In genomic region chr7:66079364-66080230, GRCm38 (mm10) we compare ENCODE assay signal across 8 mouse cellular contexts. TPM values are rescaled to one million over a fixed set of nuclear protein-coding genes. Genes with fewer than 3 reads are reported as not detected.
DNase-seq lines count a peak whose midpoint lies in the region; ATAC-seq lines count a peak whose summit lies in the region.

Gene Selenos (plus strand): TSS chr7:66079649.

- peak within 1 kb of the TSS; percentile 82 for H3K27ac ChIP-seq in hindbrain, embryonic 13.5 days

- peak within 1 kb of the TSS; percentile 90 for H3K4me2 ChIP-seq in hindbrain, embryonic 13.5 days

- H3K4me3 ChIP-seq in hindbrain, embryonic 13.5 days, result peak within 1 kb of the TSS; percentile 83

- no peaks in the 10 kb centered on the region for H3K27me3 ChIP-seq in hindbrain, embryonic 13.5 days

- peak; percentile 98 for DNase-seq in NIH3T3 (ENCODE audit: low read depth)
- DNase-seq in cerebellum, postnatal 10 days, result peak; percentile 97 to 98
- peak; percentile 94 to 95 for DNase-seq in frontal cortex, postnatal 14 days (ENCODE audit: low spot score in 2 of 2)
- peak; percentile 80 to 86 for DNase-seq in layer of hippocampus, postnatal 25 days (ENCODE audit: extremely low spot score in 1 of 2, low spot score in 1 of 2)
- DNase-seq in lung, postnatal 25 days (ENCODE audit: low spot score), result peak; percentile 97
- peak; percentile 97 for DNase-seq in retina, embryonic 14.5 days (ENCODE audit: low spot score)
- peak; percentile 95 for DNase-seq in thymus, postnatal 4 days

- H3K9me3 ChIP-seq in hindbrain, embryonic 13.5 days, result no peaks in the 10 kb centered on the region

- H3K9ac ChIP-seq in hindbrain, embryonic 13.5 days, result peak within 1 kb of the TSS; percentile 82

- under 1% methylated on average over 65 of the region's 65 CpGs for WGBS in hindbrain, embryonic 13.5 days

- H3K4me1 ChIP-seq in hindbrain, embryonic 13.5 days (replicated peaks), result peaks cover 37% of the 10 kb centered on the region

- peak; percentile 100 for ATAC-seq in hindbrain, embryonic 13.5 days (ENCODE audit: low FRiP score)

- H3K36me3 ChIP-seq in hindbrain, embryonic 13.5 days, result peaks cover 45% of the 10 kb centered on the region

RNA-seq across cellular contexts. Expression of gene Selenos, which starts in this region (rescaled TPM):
- 84.5 and 87.0 TPM in 2 replicates for polyA plus RNA-seq in hindbrain, embryonic 13.5 days (2015; fragmentation: Nextera tagmentation; extraction: Ambion mirVana)
- 10 to 100 TPM; 54.0 to 56.2 TPM for total RNA-seq in layer of hippocampus, postnatal 25 days (2021)

Comparison
In these comparisons a context has a peak if more than half of its experiments do, and no peak if none do; other contexts are left out.
1. Peak in every context shown above with its lines: DNase-seq, ATAC-seq, H3K4me3 ChIP-seq and H3K27ac ChIP-seq.